Mouse (Mus musculus) heart, embryonic 10.5 days (tissue): ENCODE measurements at regions not wholly inside any gene's neighbourhood (a gene's known extent, or its start where the extent isn't known, plus 50 kb on each side); places are given as distances from the start of the nearest gene placed in this dataset.
"Not testable (repeated sequence)": the region's sequence is repeated elsewhere in the genome, so short reads cannot be mapped to it uniquely, and the experiment has no call there.

Experiments
- DNase-seq: peaks from one replicate; pipeline ENCODE4 v3.0.0-alpha.2; 2017; ENCODE audit warnings: low spot score
- H3K27ac ChIP-seq: fragments of 300-500 bp; sonication (generic); 2 replicates; pipeline ENCODE4 v1.5.1; 2016; ENCODE audit warnings: mild to moderate bottlenecking
- H3K27me3 ChIP-seq: fragments of 300-500 bp; sonication (generic); 2 replicates; pipeline ENCODE4 v1.6.1; 2016; ENCODE audit warnings: mild to moderate bottlenecking; ENCODE audit not compliant: poor library complexity, insufficient read depth, severe bottlenecking
- H3K36me3 ChIP-seq: fragments of 300-500 bp; sonication (generic); 2 replicates; pipeline ENCODE4 v1.6.1; 2016; ENCODE audit warnings: mild to moderate bottlenecking, moderate library complexity
- H3K4me1 ChIP-seq: fragments of 300-500 bp; sonication (generic); 2 replicates; pipeline ENCODE4 v1.6.1; 2016; ENCODE audit warnings: mild to moderate bottlenecking
- H3K4me3 ChIP-seq: fragments of 300-500 bp; sonication (generic); 2 replicates; pipeline ENCODE4 v1.5.1; 2016; ENCODE audit warnings: mild to moderate bottlenecking, moderate library complexity
- H3K9me3 ChIP-seq: fragments of 300-500 bp; sonication (generic); 2 replicates; pipeline ENCODE4 v1.6.1; 2016; ENCODE audit warnings: mild to moderate bottlenecking, moderate library complexity
- WGBS: fragments of 180-500 bp; shearing (Covaris S2); methylation state at CpG from one replicate; pipeline ENCODE4 v1.1.7; 2016; 5-methylcytosine and 5-hydroxymethylcytosine counted together

DNA sequence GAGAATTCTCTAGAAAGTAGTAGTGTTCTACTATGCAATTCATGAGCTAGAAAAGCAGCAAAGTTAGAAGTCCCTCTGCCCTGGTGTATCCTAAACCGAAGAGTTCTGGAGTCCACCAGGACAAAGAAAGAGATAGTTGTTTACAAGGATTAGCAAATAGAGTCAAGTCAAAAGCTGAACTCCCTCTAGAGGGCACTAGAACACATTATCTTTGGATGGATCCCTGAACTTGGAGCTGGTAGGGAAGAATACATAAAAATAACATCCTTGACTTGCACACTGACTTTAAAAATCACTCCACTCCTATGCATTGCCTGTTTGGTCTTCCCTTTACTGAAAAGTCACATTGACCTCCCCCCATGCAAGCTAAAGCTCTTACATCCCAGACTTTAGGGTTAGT is 205.3 kb upstream of the Arhgap42 start:
- Histone ChIP-seq H3K4me1 (no peaks in the 10 kb centered on the region), H3K4me3 (no peak overlapping the region), H3K36me3 (no peaks in the 10 kb centered on the region), H3K27ac (no peak overlapping the region), H3K27me3 (no peaks in the 10 kb centered on the region), H3K9me3 (no peaks in the 10 kb centered on the region)
- WGBS = 75% methylated on average over 1 of the region's 1 CpGs
- DNase-seq = no peak

DNA sequence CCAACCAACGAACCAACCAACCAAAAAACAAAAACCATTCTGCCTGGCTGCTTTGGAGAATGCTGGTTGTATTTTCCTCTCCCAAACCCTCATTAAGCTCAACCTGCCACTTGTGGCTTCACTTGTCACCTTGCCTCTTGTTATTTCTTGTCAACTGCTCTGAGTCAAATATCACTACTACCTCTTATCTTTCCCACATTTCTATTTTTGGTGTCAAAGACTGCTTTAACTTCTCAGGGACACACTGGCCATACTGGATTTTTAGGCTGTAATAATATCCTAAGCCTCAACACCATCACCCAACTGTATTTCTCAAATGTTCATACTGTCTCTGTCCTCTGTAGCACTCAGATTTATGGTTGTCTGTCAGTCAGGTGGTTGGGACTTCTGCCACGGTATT is 181.4 kb upstream of the Arhgap42 start:
- no peak for DNase-seq
- no peaks in the 10 kb centered on the region for H3K9me3 ChIP-seq
- H3K27ac ChIP-seq = no peak overlapping the region
- H3K4me3 ChIP-seq = no peak overlapping the region
- H3K36me3 ChIP-seq = no peaks in the 10 kb centered on the region
- no peaks in the 10 kb centered on the region for H3K4me1 ChIP-seq
- 68% methylated on average over 2 of the region's 2 CpGs for WGBS
- no peaks in the 10 kb centered on the region for H3K27me3 ChIP-seq

DNA sequence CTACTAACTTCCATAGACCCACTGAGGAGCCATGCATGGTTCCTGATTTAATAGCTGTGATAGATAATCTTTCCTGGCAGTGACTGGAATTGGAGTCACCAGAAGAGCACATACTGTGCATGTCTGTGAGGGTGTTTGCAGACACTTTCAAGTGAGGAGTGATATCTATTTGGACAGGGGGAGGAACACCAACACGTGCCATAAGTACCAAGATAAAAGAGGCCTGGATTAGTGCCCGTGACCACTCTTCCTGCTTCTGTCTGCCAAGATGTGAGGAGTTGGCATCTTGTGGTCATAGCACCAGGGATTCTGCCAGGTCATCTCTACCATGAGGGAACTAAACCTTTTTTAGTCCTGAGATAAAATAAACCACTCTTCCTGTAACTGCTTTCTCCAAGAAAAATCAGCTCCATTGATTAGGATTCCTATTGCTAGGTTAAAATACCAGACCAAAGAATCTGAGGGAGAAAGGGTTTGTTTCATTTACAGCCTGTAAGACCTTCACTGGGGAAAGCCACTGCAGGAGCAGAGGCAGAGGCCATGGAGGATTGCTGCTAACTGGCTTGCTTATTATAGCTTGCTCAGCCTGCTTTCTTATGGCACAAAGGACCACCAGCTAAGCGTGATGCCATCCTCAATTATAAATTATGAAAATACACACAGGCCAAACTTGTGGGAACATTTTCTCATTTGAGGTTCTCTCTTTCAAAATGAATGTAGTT is 173.7 kb upstream of the Arhgap42 start:
- 48% methylated on average over 3 of the region's 3 CpGs for WGBS
- Histone ChIP-seq H3K27ac (no peak overlapping the region), H3K4me1 (0 out of 2 replicates have a peak, but pooled peaks cover 5% of the 10 kb centered on the region), H3K27me3 (no peaks in the 10 kb centered on the region), H3K36me3 (no peaks in the 10 kb centered on the region), H3K9me3 (no peaks in the 10 kb centered on the region), H3K4me3 (no peak overlapping the region)
- DNase-seq = no peak

DNA sequence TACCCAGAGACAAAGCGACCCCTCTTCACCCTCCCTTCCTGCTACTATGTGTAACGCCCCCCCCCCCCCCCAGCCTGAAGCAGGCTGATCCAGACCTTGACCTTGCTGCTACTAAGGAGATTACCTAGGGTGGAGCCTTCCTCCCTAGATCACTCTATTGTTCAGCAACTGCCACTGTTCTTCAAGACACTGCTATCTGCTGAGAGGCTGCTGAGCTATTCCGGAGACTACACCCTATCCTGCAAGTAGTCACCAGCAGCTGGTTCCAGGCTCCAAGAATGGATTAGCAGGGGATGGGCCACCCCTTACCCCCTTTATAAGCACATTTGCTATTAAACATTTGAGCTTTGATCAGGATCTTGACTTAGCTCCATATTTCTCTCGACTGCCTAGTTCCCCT is 155.3 kb upstream of the Arhgap42 start:
- H3K36me3 ChIP-seq, H3K9me3 ChIP-seq, H3K4me1 ChIP-seq, DNase-seq, H3K27ac ChIP-seq, H3K27me3 ChIP-seq, H3K4me3 ChIP-seq: not testable (repeated sequence)
- 72% methylated on average over 3 of the region's 4 CpGs for WGBS

DNA sequence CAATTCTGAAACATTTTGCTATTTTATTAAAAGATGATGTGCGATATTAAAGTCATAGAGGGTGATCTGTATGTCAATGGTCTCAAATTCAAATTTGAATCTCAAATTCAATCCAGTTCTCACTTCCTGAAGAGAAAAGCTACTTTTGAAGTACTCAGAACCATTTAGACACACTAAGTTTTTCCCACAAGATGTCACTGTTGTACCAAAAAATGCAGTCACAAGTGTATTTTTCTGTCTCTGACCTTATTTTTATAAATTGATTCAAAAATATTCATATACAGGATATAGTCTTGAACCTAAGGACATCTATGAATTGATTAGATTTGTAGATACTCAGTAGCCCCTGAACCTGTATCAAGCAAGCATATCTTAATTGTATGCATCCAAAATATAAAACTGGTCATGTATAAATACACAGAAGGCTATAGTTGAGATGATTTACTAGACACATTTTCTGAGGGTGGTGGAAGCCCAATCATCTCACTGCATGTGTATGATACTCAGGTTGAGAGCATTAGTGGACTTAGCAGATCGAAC is 137.8 kb upstream of the Arhgap42 start:
- DNase-seq = no peak
- WGBS = 63% methylated on average over 2 of the region's 2 CpGs
- Histone ChIP-seq H3K27me3 (no peaks in the 10 kb centered on the region), H3K36me3 (no peaks in the 10 kb centered on the region), H3K9me3 (no peaks in the 10 kb centered on the region), H3K4me3 (no peak overlapping the region), H3K27ac (no peak overlapping the region), H3K4me1 (no peaks in the 10 kb centered on the region)

DNA sequence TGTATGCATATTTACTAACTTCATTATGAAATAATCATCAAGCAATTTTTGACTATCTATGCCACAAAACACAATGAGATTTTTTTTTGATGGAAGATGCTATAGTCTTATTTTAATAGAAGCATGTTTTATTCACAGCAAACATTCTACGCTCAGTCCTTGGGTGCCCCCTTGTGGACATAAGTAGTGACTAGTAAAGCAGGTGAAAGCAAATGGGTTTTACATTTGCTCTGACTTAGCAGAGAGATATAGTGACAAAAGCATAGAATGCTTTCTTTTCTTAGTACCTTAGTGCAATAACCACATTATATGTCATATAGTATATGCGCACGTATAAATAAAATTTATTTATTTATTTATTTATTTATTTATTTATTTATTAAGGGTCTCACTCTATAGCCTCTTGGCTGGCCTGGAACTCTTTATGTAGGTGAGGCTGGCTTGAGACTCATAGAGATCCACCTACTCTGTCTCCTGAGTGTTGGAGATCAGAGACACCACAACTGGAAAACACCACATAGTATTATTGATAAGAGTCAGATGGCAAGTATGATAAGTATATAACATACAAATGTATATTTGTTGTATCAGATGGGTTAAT is 136.5 kb upstream of the Arhgap42 start:
- Histone ChIP-seq H3K27me3 (no peaks in the 10 kb centered on the region), H3K4me3 (no peak overlapping the region), H3K4me1 (no peaks in the 10 kb centered on the region), H3K9me3 (no peaks in the 10 kb centered on the region), H3K27ac (no peak overlapping the region), H3K36me3 (no peaks in the 10 kb centered on the region)
- no peak for DNase-seq
- WGBS = 21% methylated on average over 3 of the region's 3 CpGs

DNA sequence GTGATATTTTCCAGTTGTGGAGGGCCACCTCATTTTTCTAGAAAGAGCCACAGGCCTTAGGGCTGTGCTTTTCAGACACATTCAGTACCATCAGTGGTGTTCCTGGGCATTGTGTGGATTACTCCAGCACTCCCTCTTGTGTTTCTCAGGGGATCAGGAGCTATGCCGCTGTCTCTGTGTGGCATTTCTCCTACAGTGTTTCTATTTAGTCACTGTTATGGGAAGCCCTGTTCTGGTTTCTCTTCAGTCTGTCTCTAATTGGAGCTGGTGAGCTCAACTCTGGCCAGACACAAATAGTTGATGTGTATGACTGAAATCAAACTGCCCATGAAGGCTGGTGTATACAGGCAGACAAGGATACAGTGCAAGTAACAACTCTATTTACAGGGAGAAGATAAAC is 133.7 kb upstream of the Arhgap42 start:
- Histone ChIP-seq H3K27me3 (no peaks in the 10 kb centered on the region), H3K4me3 (no peak overlapping the region), H3K9me3 (no peaks in the 10 kb centered on the region), H3K36me3 (no peaks in the 10 kb centered on the region), H3K4me1 (no peaks in the 10 kb centered on the region), H3K27ac (no peak overlapping the region)
- DNase-seq = no peak
- WGBS = 43% methylated on average over 1 of the region's 1 CpGs

DNA sequence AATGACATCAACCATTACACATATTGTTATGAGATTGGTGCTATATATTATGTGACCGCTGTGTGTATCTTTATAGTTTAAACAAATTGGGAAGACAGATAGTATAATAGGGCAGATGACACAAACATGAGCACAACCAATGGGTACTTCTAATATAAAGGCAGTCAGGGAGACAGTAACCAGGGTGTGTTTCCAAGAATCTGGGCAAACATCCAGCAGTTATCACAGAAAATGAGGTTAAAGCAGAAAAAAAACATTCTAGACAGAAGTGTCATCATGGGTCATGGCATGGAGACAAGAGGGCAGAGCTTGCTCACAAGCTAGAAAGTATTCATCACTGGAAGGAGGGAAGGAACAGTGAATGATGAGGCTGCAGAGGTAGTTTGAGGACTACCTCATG is 129.8 kb upstream of the Arhgap42 start:
- Histone ChIP-seq H3K27me3 (no peaks in the 10 kb centered on the region), H3K4me1 (no peaks in the 10 kb centered on the region), H3K36me3 (no peaks in the 10 kb centered on the region), H3K9me3 (no peaks in the 10 kb centered on the region), H3K27ac (no peak overlapping the region), H3K4me3 (no peak overlapping the region)
- whole genome bisulfite sequencing = 78% methylated on average over 1 of the region's 1 CpGs
- DNase-seq = no peak

DNA sequence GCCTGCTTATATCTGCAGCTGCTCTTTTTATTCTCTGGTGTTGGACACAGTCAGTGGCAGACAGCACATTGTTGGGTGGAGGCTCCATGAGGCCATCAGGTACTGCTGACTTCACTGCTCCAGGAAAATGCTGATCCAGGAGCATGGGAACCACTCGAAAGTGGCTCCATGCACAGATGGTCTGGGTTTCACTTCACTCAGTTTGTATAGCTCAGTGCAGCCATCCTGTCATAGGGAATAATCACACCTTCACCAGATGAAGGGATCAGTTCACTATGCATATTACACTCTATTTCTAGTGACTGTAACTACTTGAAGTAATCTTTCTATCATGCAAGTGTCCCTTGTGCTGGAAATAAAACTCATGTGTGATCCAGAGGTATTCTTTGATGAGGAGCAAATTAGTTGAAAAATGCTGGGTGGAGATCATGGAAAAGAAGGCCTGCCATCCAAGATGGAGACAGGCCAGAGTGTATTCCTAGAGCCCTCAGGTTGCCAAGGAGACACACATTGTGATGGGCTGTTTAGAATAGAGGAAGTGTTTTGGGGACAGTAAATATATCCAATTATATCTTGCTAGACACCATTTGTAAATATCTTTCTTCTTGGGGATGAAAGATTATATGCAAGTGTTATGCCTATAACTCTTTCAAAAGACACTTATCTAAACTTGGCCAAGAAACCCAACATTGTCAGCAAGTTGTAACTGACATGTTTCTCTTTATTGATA is 103.7 kb upstream of the Arhgap42 start:
- 77% methylated on average over 1 of the region's 1 CpGs for WGBS
- H3K9me3 ChIP-seq = no peaks in the 10 kb centered on the region
- no peaks in the 10 kb centered on the region for H3K36me3 ChIP-seq
- no peak overlapping the region for H3K27ac ChIP-seq
- DNase-seq = no peak
- H3K4me1 ChIP-seq = no peaks in the 10 kb centered on the region
- no peaks in the 10 kb centered on the region for H3K27me3 ChIP-seq
- H3K4me3 ChIP-seq = no peak overlapping the region

DNA sequence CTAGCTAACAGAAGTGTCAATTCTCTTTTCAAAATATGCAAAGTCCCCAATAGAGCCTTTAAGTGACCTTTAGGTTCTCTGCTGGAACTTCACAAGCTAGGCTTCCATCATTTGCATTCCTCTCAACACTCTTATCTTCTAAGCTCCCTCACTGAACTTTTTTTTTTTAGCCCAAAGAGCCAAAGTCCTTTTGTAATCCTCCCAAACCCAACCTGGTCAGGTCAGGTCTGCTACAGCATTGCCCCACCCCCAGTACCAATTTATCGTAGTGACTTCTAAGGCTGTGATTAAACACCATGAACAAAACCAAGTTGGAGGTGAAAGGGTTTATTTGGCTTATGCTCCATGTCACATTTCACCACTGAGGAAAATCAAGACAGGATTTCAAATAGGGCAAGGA is 79.7 kb upstream of the Arhgap42 start:
- Histone ChIP-seq H3K36me3 (no peaks in the 10 kb centered on the region), H3K27ac (no peak overlapping the region), H3K4me3 (no peak overlapping the region), H3K9me3 (no peaks in the 10 kb centered on the region), H3K27me3 (no peaks in the 10 kb centered on the region), H3K4me1 (no peaks in the 10 kb centered on the region)
- DNase-seq = no peak
- WGBS = 73% methylated on average over 1 of the region's 1 CpGs

DNA sequence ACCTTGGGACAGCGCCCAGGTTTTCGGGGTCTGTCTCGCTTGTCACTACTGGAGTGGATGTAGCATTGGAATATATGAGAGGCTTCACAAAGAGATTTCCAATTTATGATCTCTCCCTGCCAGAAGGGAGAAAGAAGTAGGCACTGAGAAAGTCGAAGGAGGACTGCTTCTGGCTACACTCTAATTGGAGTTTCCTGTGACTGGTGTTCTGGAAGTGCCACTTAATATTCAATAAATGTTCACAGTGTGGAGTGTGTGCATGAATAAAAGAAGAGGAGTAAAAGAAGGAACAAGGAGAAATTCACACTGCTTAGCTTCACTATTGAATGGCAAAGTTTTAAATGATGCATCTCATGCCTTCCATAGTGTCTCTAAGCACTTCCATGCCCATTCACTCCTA is 77.1 kb upstream of the Arhgap42 start:
- DNase-seq = no peak
- H3K27me3 ChIP-seq = no peaks in the 10 kb centered on the region
- 0 out of 2 replicates have a peak, but pooled peaks cover 6% of the 10 kb centered on the region for H3K4me1 ChIP-seq
- no peak overlapping the region for H3K4me3 ChIP-seq
- WGBS = 87% methylated on average over 4 of the region's 4 CpGs
- H3K36me3 ChIP-seq = no peaks in the 10 kb centered on the region
- H3K9me3 ChIP-seq = no peaks in the 10 kb centered on the region
- no peak overlapping the region for H3K27ac ChIP-seq

DNA sequence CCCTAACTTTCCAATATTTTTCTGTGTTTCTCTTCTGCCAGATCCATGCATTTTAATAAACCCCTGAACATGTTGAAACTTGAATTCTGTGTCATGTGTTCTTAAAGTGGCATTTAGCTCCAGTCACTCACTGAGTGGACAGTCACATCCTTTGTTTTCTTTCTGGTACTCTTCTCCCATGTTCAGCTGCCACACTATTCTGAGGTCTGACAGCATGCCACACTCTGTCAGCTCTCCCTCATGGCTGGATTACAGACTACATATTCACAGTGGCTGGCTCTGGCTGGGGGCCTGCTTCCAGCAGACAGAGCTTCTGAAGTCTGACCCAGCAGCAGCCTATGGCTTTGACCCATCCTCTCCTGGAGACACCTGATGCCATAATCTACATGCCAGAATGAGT is 73.4 kb upstream of the Arhgap42 start:
- Histone ChIP-seq H3K9me3 (no peaks in the 10 kb centered on the region), H3K4me1 (0 out of 2 replicates have a peak, but pooled peaks cover 6% of the 10 kb centered on the region), H3K27ac (no peak overlapping the region), H3K36me3 (no peaks in the 10 kb centered on the region), H3K4me3 (no peak overlapping the region), H3K27me3 (no peaks in the 10 kb centered on the region)
- DNase-seq = no peak

DNA sequence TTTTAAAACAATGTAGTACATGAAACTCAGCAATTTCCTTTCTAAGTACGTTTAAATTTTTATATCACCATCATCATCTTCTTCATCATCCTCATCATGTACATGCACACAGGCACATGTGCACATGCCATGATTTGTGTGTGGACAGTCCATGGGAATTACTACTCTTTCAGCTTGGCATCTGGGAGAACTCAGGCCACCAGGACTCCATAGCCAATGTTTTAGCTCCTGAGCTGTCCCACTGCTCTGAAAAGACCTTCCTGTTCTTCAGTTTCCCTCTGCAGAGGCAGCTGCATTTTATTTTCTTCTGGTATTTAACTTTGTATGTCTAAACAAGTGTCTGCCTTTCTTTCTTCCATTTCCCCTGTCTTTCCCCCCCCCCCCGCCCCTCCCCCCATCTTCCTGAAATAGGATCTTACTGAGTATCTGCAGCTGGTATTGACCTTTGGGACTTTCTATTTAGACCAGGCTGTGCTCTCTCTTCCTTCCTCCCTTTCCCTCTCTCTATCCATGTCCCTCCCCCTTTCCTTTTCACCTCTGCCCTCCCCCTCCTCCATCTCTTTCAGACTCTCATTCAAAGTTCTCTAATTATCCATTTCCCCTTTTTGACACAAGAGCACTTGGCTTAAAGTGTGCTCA is 72.8 kb upstream of the Arhgap42 start:
- 63% methylated on average over 2 of the region's 2 CpGs for WGBS
- Histone ChIP-seq H3K36me3 (no peaks in the 10 kb centered on the region), H3K9me3 (no peaks in the 10 kb centered on the region), H3K27me3 (no peaks in the 10 kb centered on the region), H3K4me3 (no peak overlapping the region), H3K27ac (no peak overlapping the region), H3K4me1 (0 out of 2 replicates have a peak, but pooled peaks cover 6% of the 10 kb centered on the region)
- no peak for DNase-seq
